ENCODE assay signal across 8 mouse cellular contexts in genomic region chr3:139074484-139075211, GRCm38 (mm10). TPM values are rescaled to one million over a fixed set of nuclear protein-coding genes. Genes with fewer than 3 reads are reported as not detected.
DNase-seq lines count a peak whose midpoint lies in the region; ATAC-seq and TF ChIP-seq lines count a peak whose summit lies in the region.

Rap1gds1 (minus strand) TSS chr3:139075201.

- TF ChIP-seq POLR2A in olfactory bulb, adult 2 months (IDR thresholded peaks at IDR 0.05; ENCODE audit: insufficient read depth, low read depth, low read length), result no peak
- peak; percentile 39; the same call in 1 of the 2 replicates for TF ChIP-seq POLR2A in thymus, adult 2 months (IDR thresholded peaks at IDR 0.05; ENCODE audit: control insufficient read depth, extremely low read depth, insufficient read depth, low read length, poor library complexity)

- H3K4me3 ChIP-seq in ES-E14 (ENCODE audit: insufficient read depth in 1 of 2, low read depth in 1 of 2, low read length in 2 of 2, poor library complexity in 1 of 2, severe bottlenecking in 1 of 2), result peak within 1 kb of the TSS; percentile 91 to 96
- H3K4me3 ChIP-seq in forebrain, postnatal 0 days (ENCODE audit: low read depth, low read length), result peak within 1 kb of the TSS; percentile 82
- H3K4me3 ChIP-seq in lung, embryonic 15.5 days, result peak within 1 kb of the TSS; percentile 71
- H3K4me3 ChIP-seq in olfactory bulb, adult 2 months (ENCODE audit: insufficient read depth, low read depth, low read length), result peak within 1 kb of the TSS; percentile 94
- H3K4me3 ChIP-seq in thymus, adult 2 months (ENCODE audit: control insufficient read depth, insufficient read depth, low read length), result peak within 1 kb of the TSS; percentile 95

- peak within 1 kb of the TSS; percentile 70 for H3K27ac ChIP-seq in ES-E14 (ENCODE audit: insufficient read depth, low read depth, low read length, poor library complexity, severe bottlenecking)
- H3K27ac ChIP-seq in forebrain, postnatal 0 days (ENCODE audit: low read depth, low read length), result peak within 1 kb of the TSS; percentile 94
- peak within 1 kb of the TSS; percentile 97 for H3K27ac ChIP-seq in lung, embryonic 15.5 days
- H3K27ac ChIP-seq in olfactory bulb, adult 2 months (ENCODE audit: insufficient read depth, low read depth, low read length), result peak within 1 kb of the TSS; percentile 95
- peak within 1 kb of the TSS; percentile 39 for H3K27ac ChIP-seq in thymus, adult 2 months (ENCODE audit: control insufficient read depth, insufficient read depth, low read length)

- peaks cover 0 to 6% of the 10 kb centered on the region in 2 experiments; a peak in 1 of 4 replicates for H3K4me1 ChIP-seq in ES-E14 (ENCODE audit: control insufficient read depth in 2 of 2, insufficient read depth in 2 of 2, low read length in 2 of 2, poor library complexity in 1 of 2)
- no peaks in the 10 kb centered on the region; the same call in 1 of the 2 replicates for H3K4me1 ChIP-seq in forebrain, postnatal 0 days (ENCODE audit: insufficient read depth)
- peaks cover 7% of the 10 kb centered on the region; the same call in 1 of the 2 replicates for H3K4me1 ChIP-seq in lung, embryonic 15.5 days
- 0 out of 2 replicates have a peak, but pooled peaks cover 2% of the 10 kb centered on the region for H3K4me1 ChIP-seq in olfactory bulb, adult 2 months (ENCODE audit: control insufficient read depth, insufficient read depth, low read length)
- H3K4me1 ChIP-seq in thymus, adult 2 months (replicated peaks; ENCODE audit: control insufficient read depth, insufficient read depth, low read length), result peaks cover 2% of the 10 kb centered on the region; the same call in 1 of the 2 replicates

- no peaks in the 10 kb centered on the region for H3K27me3 ChIP-seq in forebrain, postnatal 0 days (ENCODE audit: insufficient read depth, low read length)
- no peaks in the 10 kb centered on the region for H3K27me3 ChIP-seq in lung, embryonic 15.5 days
- no peaks in the 10 kb centered on the region for H3K27me3 ChIP-seq in thymus, adult 2 months (ENCODE audit: control insufficient read depth, insufficient read depth, low read length)

- peak; percentile 9 for DNase-seq in ES-E14 (ENCODE audit: low read depth, low spot score)
- DNase-seq in cerebellum, adult 18-20 months, result peak; percentile 65 to 81
- DNase-seq in forebrain, postnatal 0 days, result peak; percentile 51
- DNase-seq in heart, postnatal 36 days, result peak; percentile 67 to 84
- DNase-seq in layer of hippocampus, adult 8-10 months (ENCODE audit: low spot score in 2 of 2), result peak; percentile 39 to 52
- DNase-seq in thymus, adult 2 months, result peak; percentile 66

- intact Hi-C loops in heart, postnatal 36 days (cut with DNase I), result loop anchor here (1.0 to 10.0 kb wide), 5 partner anchors 47 to 630 kb away; partner anchors contain the start of genes Adh5, Metap1 and Tspan5

- under 1% methylated on average over 75 of the region's 97 CpGs for WGBS in forebrain, postnatal 0 days
- WGBS in lung, embryonic 15.5 days, result under 1% methylated on average over 83 of the region's 97 CpGs
- WGBS in olfactory bulb, adult 2 months, result 1% methylated on average over 94 of the region's 97 CpGs
- under 1% methylated on average over 93 of the region's 97 CpGs for WGBS in thymus, adult 2 months

- no peaks in the 10 kb centered on the region for H3K36me3 ChIP-seq in ES-E14 (ENCODE audit: control insufficient read depth, insufficient read depth, low read length, poor library complexity, severe bottlenecking)
- no peaks in the 10 kb centered on the region for H3K36me3 ChIP-seq in forebrain, postnatal 0 days (ENCODE audit: insufficient read depth)
- no peaks in the 10 kb centered on the region for H3K36me3 ChIP-seq in lung, embryonic 15.5 days
- no peaks in the 10 kb centered on the region for H3K36me3 ChIP-seq in thymus, adult 2 months (ENCODE audit: control insufficient read depth, insufficient read depth, low read length)

- in situ Hi-C loops in ES-E14 (cut with MboI; ENCODE audit: low sequenced_read_pairs in 2 of 2, unreplicated experiment in 2 of 2), result no loop called here

- peak; percentile 57 for ATAC-seq in forebrain, postnatal 0 days
- ATAC-seq in lung, embryonic 15.5 days (ENCODE audit: borderline replicate concordance, extremely low read depth, low FRiP score, low TSS enrichment), result peak; percentile 68

- peak within 1 kb of the TSS; percentile 97 for H3K9ac ChIP-seq in ES-E14 (ENCODE audit: insufficient read depth, low read depth, low read length, poor library complexity, severe bottlenecking)
- peak within 1 kb of the TSS; percentile 90 for H3K9ac ChIP-seq in forebrain, postnatal 0 days
- H3K9ac ChIP-seq in lung, embryonic 15.5 days, result peak within 1 kb of the TSS; percentile 82

- no peak for TF ChIP-seq CTCF in forebrain, postnatal 0 days (IDR thresholded peaks at IDR 0.05; ENCODE audit: low read depth)
- no peak for TF ChIP-seq CTCF in olfactory bulb, adult 2 months (IDR thresholded peaks at IDR 0.05; ENCODE audit: insufficient read depth, low read depth, low read length)
- no peak for TF ChIP-seq CTCF in thymus, adult 2 months (IDR thresholded peaks at IDR 0.05; ENCODE audit: borderline replicate concordance, control insufficient read depth, extremely low read depth, insufficient read depth, low read length, poor library complexity)

- peak within 1 kb of the TSS; percentile 89 for H3K4me2 ChIP-seq in forebrain, postnatal 0 days (ENCODE audit: low read depth)
- peak within 1 kb of the TSS; percentile 91 for H3K4me2 ChIP-seq in lung, embryonic 15.5 days

- H3K9me3 ChIP-seq in ES-E14 (ENCODE audit: control insufficient read depth, insufficient read depth, low read depth, low read length), result no peaks in the 10 kb centered on the region
- no peaks in the 10 kb centered on the region for H3K9me3 ChIP-seq in forebrain, postnatal 0 days (ENCODE audit: low read length)
- no peaks in the 10 kb centered on the region for H3K9me3 ChIP-seq in lung, embryonic 15.5 days

TF ChIP-seq in ES-E14, 5 proteins besides CTCF, POLR2A, EP300 and RAD21:
- TF ChIP-seq CHD2 (IDR thresholded peaks at IDR 0.05; ENCODE audit: low read depth, low read length), result no peak
- TF ChIP-seq ZNF384 (IDR thresholded peaks at IDR 0.05; ENCODE audit: low read depth, low read length), result no peak
- TF ChIP-seq ZC3H11A (IDR thresholded peaks at IDR 0.05; ENCODE audit: borderline replicate concordance, low read depth, low read length), result no peak
- TF ChIP-seq MAFK (IDR thresholded peaks at IDR 0.05; ENCODE audit: insufficient read depth, low read depth, low read length), result no peak
- no peak for TF ChIP-seq HCFC1 (IDR thresholded peaks at IDR 0.05; ENCODE audit: borderline replicate concordance, insufficient read depth, low read length)
TF ChIP-seq in ES-E14: peak in this region for 0.

RNA-seq across cellular contexts. Expression of gene Rap1gds1, which starts in this region (rescaled TPM):
- 20.0 and 21.9 TPM in 2 replicates for total RNA-seq in ES-E14 (2012; rRNA removed)
- 83.6 and 88.5 TPM in 2 replicates for total RNA-seq in forebrain, postnatal 0 days (2014; rRNA removed)
- 48.5 and 63.9 TPM in 2 replicates for polyA plus RNA-seq in forebrain, postnatal 0 days (2015; fragmentation: Nextera tagmentation; extraction: Ambion mirVana)
- total RNA-seq in heart, postnatal 36 days (2021), result 10 to 100 TPM; 27.1 to 30.3 TPM
- 100 to 1,000 TPM; 210 to 228 (median 216) TPM for total RNA-seq in layer of hippocampus, adult 8-10 months (2022)
- polyA plus RNA-seq in lung, embryonic 15.5 days (2015; fragmentation: Nextera tagmentation; extraction: Ambion mirVana), result 60.6 and 67.0 TPM in 2 replicates
- polyA plus RNA-seq in olfactory bulb, adult 2 months (2012; ENCODE audit: insufficient read depth, insufficient read length, low replicate concordance, missing spikeins), result 126 and 181 TPM in 2 replicates
- polyA plus RNA-seq in thymus, adult 2 months (2012; rRNA removed), result 25.5 and 26.0 TPM in 2 replicates

Comparison
In these comparisons a context has a peak if more than half of its experiments do, and no peak if none do; other contexts are left out.
1. Peak in every context shown above with its lines: DNase-seq, ATAC-seq, H3K4me3 ChIP-seq and H3K27ac ChIP-seq.
2. DNase-seq: peak in every context shown above with its lines; median percentile 76 in heart, postnatal 36 days; 73 in cerebellum, adult 18-20 months; 66 in thymus, adult 2 months; 51 in forebrain, postnatal 0 days; 46 in layer of hippocampus, adult 8-10 months; 9 in ES-E14.
3. H3K27ac ChIP-seq: peak in every context shown above with its lines; median percentile 97 in lung, embryonic 15.5 days; 95 in olfactory bulb, adult 2 months; 94 in forebrain, postnatal 0 days; 70 in ES-E14; 39 in thymus, adult 2 months.